Mouse (Mus musculus): ENCODE results near the gene Gm21704. TPM values are rescaled to one million over a fixed set of nuclear protein-coding genes. Genes with fewer than 3 reads are reported as not detected.
"Not testable (repeated sequence)": the region's sequence is repeated elsewhere in the genome, so short reads cannot be mapped to it uniquely, and the experiment has no call there.

The Gm21704 gene
- not detected in 2 replicates for polyA plus RNA-seq (2016; fragmentation: Nextera tagmentation; extraction: Ambion mirVana)

GRCm38 (mm10) chrY:3410067-3410466 lies at the start of gene Gm21704, which contains the start of gene Gm21708:
TSS of gene Gm21704 (minus strand) at chrY:3410167.
TSS of gene Gm21708 (minus strand) at chrY:3410167.
- not testable (repeated sequence) for ATAC-seq (ENCODE audit: insufficient number of reproducible peaks, insufficient read depth, low FRiP score, low TSS enrichment, low read depth); H3K4me1 ChIP-seq (replicated peaks); H3K36me3 ChIP-seq; H3K9ac ChIP-seq (replicated peaks); H3K9me3 ChIP-seq; H3K4me3 ChIP-seq (replicated peaks); H3K4me2 ChIP-seq; H3K27me3 ChIP-seq; H3K27ac ChIP-seq
- no CpG with 5 or more reads among the region's 9 CpGs for WGBS

DNA sequence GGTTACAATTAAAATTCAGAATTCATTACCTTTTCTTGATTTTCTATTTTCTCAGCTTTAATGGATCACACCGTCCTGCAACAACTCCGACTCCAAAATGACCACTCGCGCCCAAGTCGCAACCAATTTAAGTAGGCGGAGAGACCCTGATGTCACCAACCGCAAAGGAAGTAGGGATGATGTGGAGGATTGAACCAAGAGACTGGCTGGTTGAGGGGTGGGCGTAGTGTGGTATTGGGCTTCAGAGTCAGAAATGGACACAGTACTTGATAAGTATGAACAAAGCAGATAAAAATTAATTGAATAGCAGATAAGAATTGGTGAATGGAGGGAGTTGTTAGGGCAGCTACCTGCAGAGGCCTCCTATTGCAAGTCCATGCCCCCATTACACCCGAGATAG lies 64.7 kb downstream of the Gm21704 start, which contains the start of gene Gm21693:
TSS of gene Gm21693 (minus strand) at position 101 of the 400 bp plus-strand sequence.
- not testable (repeated sequence) for H3K36me3 ChIP-seq; H3K4me1 ChIP-seq (replicated peaks); H3K27ac ChIP-seq; H3K4me3 ChIP-seq (replicated peaks); H3K9ac ChIP-seq (replicated peaks); H3K9me3 ChIP-seq; H3K27me3 ChIP-seq; ATAC-seq (ENCODE audit: insufficient number of reproducible peaks, insufficient read depth, low FRiP score, low TSS enrichment, low read depth); H3K4me2 ChIP-seq
- WGBS, result no CpG with 5 or more reads among the region's 9 CpGs

DNA sequence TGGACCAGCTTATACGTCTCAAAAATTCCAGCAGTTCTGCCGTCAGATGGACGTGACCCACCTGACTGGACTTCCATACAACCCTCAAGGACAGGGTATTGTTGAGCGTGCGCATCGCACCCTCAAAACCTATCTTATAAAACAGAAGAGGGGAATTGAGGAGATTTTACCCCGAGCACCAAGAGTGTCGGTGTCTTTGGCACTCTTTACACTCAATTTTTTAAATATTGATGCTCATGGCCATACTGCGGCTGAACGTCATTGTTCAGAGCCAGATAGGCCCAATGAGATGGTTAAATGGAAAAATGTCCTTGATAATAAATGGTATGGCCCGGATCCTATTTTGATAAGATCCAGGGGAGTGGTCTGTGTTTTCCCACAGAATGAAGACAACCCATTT lies 69.3 kb downstream of the Gm21704 start:
- not testable (repeated sequence) for H3K36me3 ChIP-seq; H3K27ac ChIP-seq; H3K9ac ChIP-seq (replicated peaks); H3K27me3 ChIP-seq; H3K4me3 ChIP-seq (replicated peaks); H3K9me3 ChIP-seq; H3K4me1 ChIP-seq (replicated peaks); ATAC-seq (ENCODE audit: insufficient number of reproducible peaks, insufficient read depth, low FRiP score, low TSS enrichment, low read depth); H3K4me2 ChIP-seq
- WGBS, result no CpG with 5 or more reads among the region's 11 CpGs

Other genes with a start within 250 kb of the Gm21704 start
- gene Gm21677, start 103.7 kb downstream of the Gm21704 start, polyA plus RNA-seq (2016; fragmentation: Nextera tagmentation; extraction: Ambion mirVana), result not detected in 2 replicates
- not detected in 2 replicates for gene Gm21693, start 64.8 kb downstream of the Gm21704 start, polyA plus RNA-seq (2016; fragmentation: Nextera tagmentation; extraction: Ambion mirVana)
- gene Gm21708, start within 50 bp of the Gm21704 start, polyA plus RNA-seq (2016; fragmentation: Nextera tagmentation; extraction: Ambion mirVana), result not detected in 2 replicates

Data from limb, embryonic 12.5 days (tissue).